Mouse (Mus musculus) MEL (cell line): Measurements from ENCODE around the gene Acvr1. TPM values are rescaled to one million over a fixed set of nuclear protein-coding genes. Genes with fewer than 3 reads are reported as not detected.

Experiments
- DNase-seq: peaks from one replicate; pipeline ENCODE4 v3.0.0; 2011; ENCODE audit warnings: low read depth, low spot score
- H3K27ac ChIP-seq: 2 replicates; pipeline ENCODE4 v1.5.1; 2012; ENCODE audit warnings: low read depth, mild to moderate bottlenecking, control low read depth, low read length, moderate library complexity; ENCODE audit not compliant: control insufficient read depth
- H3K27me3 ChIP-seq, 2 experiments: fragments of 150-350 bp in 1 of 2; sonication (generic) in 1 of 2; 2 replicates each; pipeline ENCODE4 v1.6.1; 2012; ENCODE audit warnings: low read length in 2 of 2, mild to moderate bottlenecking in 2 of 2, improper control_type of control experiment in 1 of 2, moderate library complexity in 1 of 2; ENCODE audit not compliant: insufficient read depth in 2 of 2, control insufficient read depth in 1 of 2
- H3K36me3 ChIP-seq, 2 experiments: 2 replicates each; pipeline ENCODE4 v1.6.1; 2012 to 2014; ENCODE audit warnings: low read length in 2 of 2, improper control_type of control experiment in 1 of 2, inconsistent platforms in 1 of 2, mild to moderate bottlenecking in 1 of 2; ENCODE audit not compliant: insufficient read depth in 2 of 2, control insufficient read depth in 1 of 2
- H3K4me1 ChIP-seq, 2 experiments: fragments of 150-350 bp in 1 of 2; sonication (generic) in 1 of 2; 2 replicates each; pipeline ENCODE4 v1.6.1; 2012; ENCODE audit warnings: low read length in 2 of 2, improper control_type of control experiment in 1 of 2, mild to moderate bottlenecking in 1 of 2; ENCODE audit not compliant: insufficient read depth in 2 of 2, control insufficient read depth in 1 of 2
- H3K4me3 ChIP-seq, 2 experiments: fragments of 150-350 bp in 1 of 2; sonication (generic) in 1 of 2; 2 replicates each; pipeline ENCODE4 v1.5.1; 2012; ENCODE audit warnings: low read depth in 2 of 2, low read length in 2 of 2, mild to moderate bottlenecking in 2 of 2, moderate library complexity in 2 of 2, control low read depth in 1 of 2, improper control_type of control experiment in 1 of 2; ENCODE audit not compliant: control insufficient read depth in 1 of 2, insufficient read depth in 1 of 2
- H3K79me2 ChIP-seq: 2 replicates; pipeline ENCODE4 v1.6.1; 2012; ENCODE audit warnings: mild to moderate bottlenecking, low read length, moderate library complexity; ENCODE audit not compliant: control insufficient read depth, poor library complexity, insufficient read depth
- H3K9ac ChIP-seq: 2 replicates; pipeline ENCODE4 v1.6.1; 2012; ENCODE audit warnings: low read depth, mild to moderate bottlenecking, control low read depth, low read length, moderate library complexity; ENCODE audit not compliant: control insufficient read depth, poor library complexity, severe bottlenecking
- H3K9me3 ChIP-seq: fragments of 150-350 bp; sonication (generic); replicated peaks from 2 replicates; pipeline ENCODE4 v1.6.1; 2012; ENCODE audit warnings: mild to moderate bottlenecking, low read length, improper control_type of control experiment, moderate library complexity; ENCODE audit not compliant: insufficient read depth
- CHD1 ChIP-seq: IDR thresholded peaks from 2 replicates; pipeline ENCODE4 v1.6.1; 2012; ENCODE audit warnings: low read depth, mild to moderate bottlenecking, inconsistent platforms, low read length, improper control_type of control experiment
- CHD2 ChIP-seq: IDR thresholded peaks from 2 replicates; pipeline ENCODE4 v1.6.1; 2011; ENCODE audit warnings: low read length, improper control_type of control experiment
- CTCF ChIP-seq, 3 experiments: IDR thresholded peaks in 2 of 3; conservative IDR thresholded peaks in 1 of 3; 2 replicates each; pipeline ENCODE4 v1.5.1; 2011 to 2012; ENCODE audit warnings: low read length in 3 of 3, low read depth in 2 of 3, mild to moderate bottlenecking in 2 of 3, improper control_type of control experiment in 1 of 3, inconsistent platforms in 1 of 3, mixed read lengths in 1 of 3, moderate library complexity in 1 of 3; ENCODE audit not compliant: control insufficient read depth in 1 of 3, insufficient read depth in 1 of 3, poor library complexity in 1 of 3, severe bottlenecking in 1 of 3
- ELF1 ChIP-seq: IDR thresholded peaks from 2 replicates; pipeline ENCODE4 v1.6.1; 2014; ENCODE audit warnings: low read depth, mild to moderate bottlenecking, inconsistent platforms, low read length, improper control_type of control experiment, moderate library complexity
- GABPA ChIP-seq: IDR thresholded peaks from 2 replicates; pipeline ENCODE4 v1.6.1; 2012; ENCODE audit warnings: low read depth, mild to moderate bottlenecking, inconsistent platforms, low read length, improper control_type of control experiment, moderate library complexity
- GATA1 ChIP-seq: IDR thresholded peaks from 2 replicates; pipeline ENCODE4 v1.6.1; 2011; ENCODE audit warnings: low read depth, low read length, improper control_type of control experiment
- KAT2A ChIP-seq: conservative IDR thresholded peaks from 2 replicates; pipeline ENCODE4 v1.6.1; 2012; ENCODE audit warnings: low read depth, low read length, improper control_type of control experiment, inconsistent platforms
- MAZ ChIP-seq: IDR thresholded peaks from 2 replicates; pipeline ENCODE4 v1.6.1; 2012; ENCODE audit warnings: low read depth, mild to moderate bottlenecking, inconsistent platforms, low read length, improper control_type of control experiment
- MEF2A ChIP-seq: IDR thresholded peaks from 2 replicates; pipeline ENCODE4 v1.6.1; 2014; ENCODE audit warnings: low read depth, mild to moderate bottlenecking, inconsistent platforms, low read length, improper control_type of control experiment; ENCODE audit not compliant: poor library complexity, insufficient replicate concordance, severe bottlenecking; ENCODE audit errors: extremely low read depth
- MYB ChIP-seq: IDR thresholded peaks from 2 replicates; pipeline ENCODE4 v1.6.1; 2011; ENCODE audit warnings: mild to moderate bottlenecking, low read depth, low read length, improper control_type of control experiment
- NRF1 ChIP-seq: IDR thresholded peaks from 2 replicates; pipeline ENCODE4 v1.6.1; 2014; ENCODE audit warnings: low read depth, mild to moderate bottlenecking, inconsistent platforms, low read length, improper control_type of control experiment, moderate library complexity; ENCODE audit not compliant: poor library complexity, insufficient read depth, severe bottlenecking
- POLR2AphosphoS5 ChIP-seq: IDR thresholded peaks from 2 replicates; pipeline ENCODE4 v1.6.1; 2012; ENCODE audit warnings: low read depth, borderline replicate concordance, mild to moderate bottlenecking, inconsistent platforms, low read length, moderate library complexity, mixed read lengths
- SIN3A ChIP-seq: IDR thresholded peaks from 2 replicates; pipeline ENCODE4 v1.6.1; 2012; ENCODE audit warnings: low read length, improper control_type of control experiment, inconsistent platforms
- TCF12 ChIP-seq: IDR thresholded peaks from 2 replicates; pipeline ENCODE4 v1.6.1; 2014; ENCODE audit warnings: low read depth, mild to moderate bottlenecking, inconsistent platforms, low read length, improper control_type of control experiment, moderate library complexity
- UBTF ChIP-seq: IDR thresholded peaks from 2 replicates; pipeline ENCODE4 v1.6.1; 2012; ENCODE audit warnings: low read depth, mild to moderate bottlenecking, inconsistent platforms, low read length, improper control_type of control experiment, moderate library complexity, borderline replicate concordance; ENCODE audit not compliant: insufficient read depth
- USF1 ChIP-seq: IDR thresholded peaks from 2 replicates; pipeline ENCODE4 v1.6.1; 2014; ENCODE audit warnings: low read depth, mild to moderate bottlenecking, inconsistent platforms, low read length, improper control_type of control experiment, moderate library complexity
- ZKSCAN1 ChIP-seq: IDR thresholded peaks from 2 replicates; pipeline ENCODE4 v1.6.1; 2012; ENCODE audit warnings: low read depth, mild to moderate bottlenecking, inconsistent platforms, low read length, improper control_type of control experiment, moderate library complexity
- ZNF384 ChIP-seq: IDR thresholded peaks from 2 replicates; pipeline ENCODE4 v1.6.1; 2012; ENCODE audit warnings: low read depth, mild to moderate bottlenecking, inconsistent platforms, low read length, improper control_type of control experiment
- polyA plus RNA-seq, 2 experiments: library from polyadenylated mRNA; stranded (reverse) in 1 of 2; unstranded in 1 of 2; fragments of >175 nt in 1 of 2; fragments of >200 nt in 1 of 2; gene quantifications; 2 replicates each; pipeline versions ENCODE4 v1.2.1 to v1.2.4; 2012; ENCODE audit warnings: low replicate concordance in 2 of 2, low read depth in 1 of 2; ENCODE audit not compliant: insufficient read length in 2 of 2, insufficient read depth in 1 of 2, missing spikeins in 1 of 2
- total RNA-seq: library from RNA; depleted of rRNA; stranded (reverse); fragments of 300-350 nt; gene quantifications from 2 replicates; pipeline ENCODE4 v1.2.3, GENCODE M21; 2012

The Acvr1 gene
- total and polyA plus RNA-seq, 3 experiments, result not detected

- H3K27ac ChIP-seq, result no peak overlapping the region
- no peaks in the 10 kb centered on the region for H3K79me2 ChIP-seq
- no peaks in the 10 kb centered on the region for H3K9me3 ChIP-seq
- no peak for DNase-seq
- H3K36me3 ChIP-seq, result no peaks in the 10 kb centered on the region
- H3K4me1 ChIP-seq, result no peaks in the 10 kb centered on the region
- H3K27me3 ChIP-seq, result no peaks in the 10 kb centered on the region
- H3K4me3 ChIP-seq, result no peak overlapping the region
- no peak overlapping the region for H3K9ac ChIP-seq
- TF ChIP-seq POLR2AphosphoS5 (no peak), CHD2 (no peak), CTCF (IDR thresholded peaks at IDR 0.05 in 2 of 3, conservative IDR thresholded peaks at IDR 0.05 in 1 of 3; ENCODE audit: control insufficient read depth in 1 of 3, insufficient read depth in 1 of 3, low read depth in 2 of 3, low read length in 3 of 3, poor library complexity in 1 of 3, severe bottlenecking in 1 of 3) (no peak), SIN3A (no peak), USF1 (no peak), MEF2A (no peak), NRF1 (no peak), MYB (no peak), ZKSCAN1 (no peak), CHD1 (no peak), ELF1 (no peak), KAT2A (no peak), UBTF (no peak), ZNF384 (no peak), MAZ (no peak), GABPA (no peak), TCF12 (no peak)
These were observed 37.8 kb upstream of the Acvr1 start for GRCm38 (mm10) chr2:58604791-58605190.

GRCm38 (mm10) chr2:58603379-58603778, 36.4 kb upstream of the Acvr1 start:
- Histone ChIP-seq H3K4me3 (no peak overlapping the region), H3K4me1 (no peaks in the 10 kb centered on the region), H3K9ac (no peak overlapping the region), H3K9me3 (no peaks in the 10 kb centered on the region), H3K27ac (no peak overlapping the region), H3K36me3 (no peaks in the 10 kb centered on the region), H3K79me2 (no peaks in the 10 kb centered on the region), H3K27me3 (no peaks in the 10 kb centered on the region)
- no peak for TF ChIP-seq GATA1
- TF ChIP-seq USF1, result no peak
- no peak for TF ChIP-seq MEF2A
- DNase-seq, result no peak
